ENCODE assay signal across 22 mouse cellular contexts in genomic region chr2:177520035-177520434, GRCm38 (mm10). TPM values are rescaled to one million over a fixed set of nuclear protein-coding genes. Genes with fewer than 3 reads are reported as not detected.
DNase-seq lines count a peak whose midpoint lies in the region; ATAC-seq lines count a peak whose summit lies in the region.
"Had no signal": no experiment of that assay in that cellular context is flagged by ENCODE, and none has a peak within 500 bp of the region (broad histone marks: within the 10 kb centered on the region; RNA-seq: fewer than 3 reads in every experiment).

No protein-coding gene starts in this region.

- H3K36me3 ChIP-seq in midbrain, embryonic 11.5 days (ENCODE audit: control insufficient read depth, insufficient read depth, low read length) = no peaks in the 10 kb centered on the region
- no peaks in the 10 kb centered on the region for H3K36me3 ChIP-seq in midbrain, embryonic 16.5 days (ENCODE audit: control insufficient read depth, insufficient read depth, low read length)
- H3K36me3 ChIP-seq: G1E had no signal

- no peaks in the 10 kb centered on the region for H3K4me1 ChIP-seq in midbrain, embryonic 11.5 days (ENCODE audit: control insufficient read depth, insufficient read depth, low read length)
- no peaks in the 10 kb centered on the region for H3K4me1 ChIP-seq in midbrain, embryonic 16.5 days (ENCODE audit: control insufficient read depth, insufficient read depth, low read length)

- H3K9ac ChIP-seq in midbrain, embryonic 11.5 days (ENCODE audit: low read length) = no peak overlapping the region
- no peak overlapping the region for H3K9ac ChIP-seq in midbrain, embryonic 16.5 days (ENCODE audit: low read depth, low read length)

- H3K4me2 ChIP-seq in midbrain, embryonic 11.5 days = no peak overlapping the region
- H3K4me2 ChIP-seq in midbrain, embryonic 16.5 days (ENCODE audit: low read length) = no peak overlapping the region

- H3K27ac ChIP-seq in midbrain, embryonic 11.5 days (ENCODE audit: low read depth, low read length) = no peak overlapping the region
- no peak overlapping the region for H3K27ac ChIP-seq in midbrain, embryonic 16.5 days (ENCODE audit: low read length)

- H3K9me3 ChIP-seq in midbrain, embryonic 11.5 days (ENCODE audit: control insufficient read depth, low read length) = peaks cover 3% of the 10 kb centered on the region; the same call in 1 of the 2 replicates
- peaks cover 9% of the 10 kb centered on the region; the same call in 1 of the 2 replicates for H3K9me3 ChIP-seq in midbrain, embryonic 16.5 days (replicated peaks; ENCODE audit: control insufficient read depth, low read length, poor library complexity, severe bottlenecking)

- no peaks in the 10 kb centered on the region for H3K27me3 ChIP-seq in midbrain, embryonic 11.5 days (ENCODE audit: control insufficient read depth, insufficient read depth, low read length)
- H3K27me3 ChIP-seq in midbrain, embryonic 16.5 days (ENCODE audit: control insufficient read depth, insufficient read depth, low read depth, low read length) = no peaks in the 10 kb centered on the region
- H3K27me3 ChIP-seq: CH12.LX, Patski had no signal

- DNase-seq in heart, adult 11 months = peak; percentile 78
- DNase-seq in heart, postnatal 36 days = no peak
- peak; percentile 68 for DNase-seq in midbrain, embryonic 11.5 days (ENCODE audit: low spot score, missing footprints)
- DNase-seq: adrenal gland, adult 2 months; adrenal gland, adult 8-10 months; adrenal gland, postnatal 10 days; adrenal gland, postnatal 14 days; adrenal gland, postnatal 25 days; adrenal gland, postnatal 36 days; B cell, adult 2 months; cerebellum, adult 11 months; cerebellum, adult 11-12 months; cerebellum, adult 18-20 months had no signal

- 86% methylated on average over 8 of the region's 8 CpGs for WGBS in midbrain, embryonic 11.5 days
- WGBS in midbrain, embryonic 16.5 days = 81% methylated on average over 8 of the region's 8 CpGs

- no peak for ATAC-seq in midbrain, embryonic 11.5 days (ENCODE audit: low FRiP score)
- ATAC-seq in midbrain, embryonic 16.5 days = no peak
- ATAC-seq: activated CD4-positive, CD25-positive, alpha-beta regulatory T cell, adult 4 months; CD4-positive, CD25-positive, alpha-beta regulatory T cell, adult 4 months; Patski had no signal

- intact Hi-C loops in heart, postnatal 36 days (cut with DNase I) = no loop called here

- no peak overlapping the region for H3K4me3 ChIP-seq in midbrain, embryonic 11.5 days (ENCODE audit: low read depth, low read length)
- no peak overlapping the region for H3K4me3 ChIP-seq in midbrain, embryonic 16.5 days (ENCODE audit: low read depth, low read length)

RNA-seq across cellular contexts. Expression of gene Gm14403, which starts 22.0 kb away (rescaled TPM):
- total RNA-seq in heart, postnatal 36 days (2021) = 10 to 100 TPM; 63.3 to 71.1 TPM
- 4.1 and 6.1 TPM in 2 replicates for polyA plus RNA-seq in midbrain, embryonic 11.5 days (2014; fragmentation: Nextera tagmentation; extraction: Ambion mirVana)
- 3.2 and 3.4 TPM in 2 replicates for polyA plus RNA-seq in midbrain, embryonic 16.5 days (2015; fragmentation: Nextera tagmentation; extraction: Ambion mirVana)
- polyA plus RNA-seq: G1E had no signal

RNA-seq across cellular contexts. Expression of gene Zfp970, which starts 55.5 kb away (rescaled TPM):
- 100 to 1,000 TPM; 487 to 531 TPM for total RNA-seq in heart, postnatal 36 days (2021)
- polyA plus RNA-seq in midbrain, embryonic 11.5 days (2014; fragmentation: Nextera tagmentation; extraction: Ambion mirVana) = 12.2 and 12.5 TPM in 2 replicates
- 5.6 and 6.4 TPM in 2 replicates for polyA plus RNA-seq in midbrain, embryonic 16.5 days (2015; fragmentation: Nextera tagmentation; extraction: Ambion mirVana)

RNA-seq across cellular contexts. Expression of gene Gm14406, which starts 58.0 kb away (rescaled TPM):
- under 1 TPM in 1 of 2 experiments, not detected in 1; 0.84 TPM for total RNA-seq in heart, postnatal 36 days (2021)
- polyA plus RNA-seq in midbrain, embryonic 11.5 days (2014; fragmentation: Nextera tagmentation; extraction: Ambion mirVana) = not detected in 2 replicates
- not detected in 2 replicates for polyA plus RNA-seq in midbrain, embryonic 16.5 days (2015; fragmentation: Nextera tagmentation; extraction: Ambion mirVana)
- total RNA-seq: adrenal gland, adult 18-20 months; adrenal gland, postnatal 10 days; adrenal gland, postnatal 14 days; adrenal gland, postnatal 25 days; G1E had no signal
- polyA plus RNA-seq: activated CD4-positive, CD25-positive, alpha-beta regulatory T cell, adult 4 months; adrenal gland, adult 2 months; brain, embryonic 14.5 days; C2C12; CD4-positive, CD25-positive, alpha-beta regulatory T cell, adult 4 months; G1E had no signal

Comparison
In these comparisons a context has a peak if more than half of its experiments do, and no peak if none do; other contexts are left out.
1. DNase-seq: peak in heart, adult 11 months (single experiment) and midbrain, embryonic 11.5 days (single experiment); none in heart, postnatal 36 days (0 of 2).